Mouse (Mus musculus): ENCODE results near the gene Neurog3. TPM values are rescaled to one million over a fixed set of nuclear protein-coding genes. Genes with fewer than 3 reads are reported as not detected.

The Neurog3 gene
- polyA plus RNA-seq, 1 experiment from 2014 or later, result not detected

DNA sequence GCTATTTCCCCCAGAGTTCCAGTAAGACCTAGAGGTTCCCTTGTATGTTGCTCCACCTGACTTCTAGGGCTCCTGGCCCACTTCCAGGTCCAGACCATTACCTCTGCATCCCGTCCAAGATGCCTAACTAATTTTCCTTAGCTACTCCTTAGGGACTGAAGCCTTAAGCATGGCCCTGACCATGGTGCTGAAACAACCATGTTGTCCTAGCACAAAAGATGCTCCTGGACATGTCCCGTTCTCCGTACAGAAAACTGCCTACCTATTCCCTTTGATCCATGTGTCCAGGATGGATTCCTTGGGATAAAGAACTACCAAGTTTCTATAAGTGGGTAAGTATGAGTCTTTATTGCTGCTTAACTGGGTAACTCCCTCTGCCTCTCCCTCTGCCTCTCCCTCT, 5.2 kb downstream of the Neurog3 start:
- H3K4me3 ChIP-seq (ENCODE audit: low read depth, low read length), result no peak overlapping the region
- DNase-seq, result peak; percentile 85
- ATAC-seq (ENCODE audit: insufficient read depth), result no peak
- no peak overlapping the region for H3K27ac ChIP-seq (ENCODE audit: low read depth)
- no peaks in the 10 kb centered on the region for H3K4me1 ChIP-seq (ENCODE audit: insufficient read depth)
- TF ChIP-seq CTCF (IDR thresholded peaks at IDR 0.05; ENCODE audit: low read depth), result no peak
- no peak overlapping the region for H3K4me2 ChIP-seq
- no peak overlapping the region for H3K9ac ChIP-seq
- H3K9me3 ChIP-seq (ENCODE audit: low read depth, low read length), result no peaks in the 10 kb centered on the region
- peaks cover 46% of the 10 kb centered on the region for H3K27me3 ChIP-seq (ENCODE audit: insufficient read depth, low read length)
- 12% methylated on average over 3 of the region's 3 CpGs for WGBS
- no peaks in the 10 kb centered on the region for H3K36me3 ChIP-seq (ENCODE audit: insufficient read depth)

GRCm38 (mm10) chr10:62143820-62144219, 10.9 kb downstream of the Neurog3 start, which contains the start of gene Fam241b:
Gene Fam241b, minus strand, starts transcription at chr10:62143920.
- Histone ChIP-seq H3K4me2 (no peak within 1 kb of the TSS), H3K4me3 (ENCODE audit: low read depth, low read length) (no peak within 1 kb of the TSS), H3K27me3 (ENCODE audit: insufficient read depth, low read length) (no peaks in the 10 kb centered on the region), H3K4me1 (ENCODE audit: insufficient read depth) (no peaks in the 10 kb centered on the region), H3K27ac (ENCODE audit: low read depth) (no peak within 1 kb of the TSS), H3K36me3 (ENCODE audit: insufficient read depth) (no peaks in the 10 kb centered on the region), H3K9ac (no peak within 1 kb of the TSS), H3K9me3 (ENCODE audit: low read depth, low read length) (no peaks in the 10 kb centered on the region)
- TF ChIP-seq CTCF (IDR thresholded peaks at IDR 0.05; ENCODE audit: low read depth), result no peak
- ATAC-seq (ENCODE audit: insufficient read depth) (no peak), DNase-seq (no peak)
- 44% methylated on average over 8 of the region's 8 CpGs for WGBS

DNA sequence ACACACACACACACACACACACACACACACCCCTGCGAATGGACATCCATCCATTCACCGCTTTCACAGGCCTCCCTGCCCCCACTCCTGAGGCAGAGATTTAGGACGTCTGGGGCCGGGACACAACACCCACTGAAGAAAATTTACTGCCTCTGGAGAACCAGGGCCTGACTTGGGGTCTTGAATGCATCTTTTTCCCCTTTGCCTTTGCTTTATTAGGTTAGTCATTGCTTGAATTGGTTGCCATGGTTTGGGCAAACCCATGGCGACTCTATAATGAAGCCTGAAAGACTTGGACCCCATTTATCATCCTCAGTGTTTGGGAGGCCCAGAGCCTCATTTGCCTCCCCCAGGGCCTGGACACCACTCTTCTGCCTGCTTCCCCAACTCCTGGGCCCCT, 13.1 kb downstream of the Neurog3 start:
- H3K4me3 ChIP-seq (ENCODE audit: low read depth, low read length), result no peak overlapping the region
- no peaks in the 10 kb centered on the region for H3K4me1 ChIP-seq (ENCODE audit: insufficient read depth)
- no peak overlapping the region for H3K4me2 ChIP-seq
- DNase-seq, result no peak
- 63% methylated on average over 5 of the region's 5 CpGs for WGBS
- H3K36me3 ChIP-seq (ENCODE audit: insufficient read depth), result no peaks in the 10 kb centered on the region
- TF ChIP-seq CTCF (IDR thresholded peaks at IDR 0.05; ENCODE audit: low read depth), result no peak
- H3K9me3 ChIP-seq (ENCODE audit: low read depth, low read length), result no peaks in the 10 kb centered on the region
- no peak overlapping the region for H3K9ac ChIP-seq
- no peak for ATAC-seq (ENCODE audit: insufficient read depth)
- no peaks in the 10 kb centered on the region for H3K27me3 ChIP-seq (ENCODE audit: insufficient read depth, low read length)
- H3K27ac ChIP-seq (ENCODE audit: low read depth), result no peak overlapping the region

GRCm38 (mm10) chr10:62147466-62148248, 14.8 kb downstream of the Neurog3 start:
- H3K36me3 ChIP-seq (ENCODE audit: insufficient read depth), result no peaks in the 10 kb centered on the region
- H3K4me1 ChIP-seq (ENCODE audit: insufficient read depth), result no peaks in the 10 kb centered on the region
- no peak for TF ChIP-seq CTCF (IDR thresholded peaks at IDR 0.05; ENCODE audit: low read depth)
- ATAC-seq (ENCODE audit: insufficient read depth) (no peak), DNase-seq (no peak)
- no peak overlapping the region for H3K9ac ChIP-seq
- no peak overlapping the region for H3K4me2 ChIP-seq
- H3K27me3 ChIP-seq (ENCODE audit: insufficient read depth, low read length), result no peaks in the 10 kb centered on the region
- no peaks in the 10 kb centered on the region for H3K9me3 ChIP-seq (ENCODE audit: low read depth, low read length)
- whole genome bisulfite sequencing, result 51% methylated on average over 12 of the region's 12 CpGs
- H3K4me3 ChIP-seq (ENCODE audit: low read depth, low read length), result no peak overlapping the region
- H3K27ac ChIP-seq (ENCODE audit: low read depth), result no peak overlapping the region

- DNase-seq (no peak), ATAC-seq (ENCODE audit: insufficient read depth) (no peak)
- Histone ChIP-seq H3K27me3 (ENCODE audit: insufficient read depth, low read length) (no peaks in the 10 kb centered on the region), H3K4me3 (ENCODE audit: low read depth, low read length) (no peak overlapping the region), H3K4me1 (ENCODE audit: insufficient read depth) (no peaks in the 10 kb centered on the region), H3K36me3 (ENCODE audit: insufficient read depth) (no peaks in the 10 kb centered on the region), H3K9ac (no peak overlapping the region), H3K4me2 (no peak overlapping the region), H3K27ac (ENCODE audit: low read depth) (no peak overlapping the region), H3K9me3 (ENCODE audit: low read depth, low read length) (no peaks in the 10 kb centered on the region)
- 45% methylated on average over 7 of the region's 7 CpGs for WGBS
- no peak for TF ChIP-seq CTCF (IDR thresholded peaks at IDR 0.05; ENCODE audit: low read depth)
Observed at GRCm38 (mm10) chr10:62149929-62150328, 17.0 kb downstream of the Neurog3 start.

DNA sequence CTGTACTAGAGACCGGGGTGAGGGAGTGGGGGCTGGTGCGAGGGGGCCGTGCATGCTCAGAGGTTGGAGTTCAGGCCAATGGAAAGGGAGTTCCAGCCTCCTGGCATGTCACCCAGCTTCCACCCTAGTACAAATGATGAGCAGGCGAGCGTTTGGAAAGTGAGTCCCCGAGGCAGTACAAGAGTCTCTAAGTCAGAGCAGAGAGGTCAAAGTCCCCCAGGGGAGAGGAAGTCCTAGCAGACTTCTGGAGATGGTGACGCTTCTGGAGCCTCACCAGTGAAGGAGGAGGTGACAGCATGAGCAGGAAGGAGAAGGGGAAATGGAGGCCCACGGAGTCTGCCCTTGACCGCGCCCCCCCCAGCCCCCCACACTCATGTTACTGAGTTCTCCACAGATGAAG, 29.5 kb downstream of the Neurog3 start:
- no peak overlapping the region for H3K4me3 ChIP-seq (ENCODE audit: low read depth, low read length)
- no peak overlapping the region for H3K9ac ChIP-seq
- no peak overlapping the region for H3K27ac ChIP-seq (ENCODE audit: low read depth)
- 45% methylated on average over 10 of the region's 10 CpGs for WGBS
- H3K4me2 ChIP-seq, result no peak overlapping the region
- DNase-seq, result no peak
- TF ChIP-seq CTCF (IDR thresholded peaks at IDR 0.05; ENCODE audit: low read depth), result no peak
- H3K9me3 ChIP-seq (ENCODE audit: low read depth, low read length), result no peaks in the 10 kb centered on the region
- H3K36me3 ChIP-seq (ENCODE audit: insufficient read depth), result no peaks in the 10 kb centered on the region
- no peaks in the 10 kb centered on the region for H3K4me1 ChIP-seq (ENCODE audit: insufficient read depth)
- no peak for ATAC-seq (ENCODE audit: insufficient read depth)
- H3K27me3 ChIP-seq (ENCODE audit: insufficient read depth, low read length), result no peaks in the 10 kb centered on the region

DNA sequence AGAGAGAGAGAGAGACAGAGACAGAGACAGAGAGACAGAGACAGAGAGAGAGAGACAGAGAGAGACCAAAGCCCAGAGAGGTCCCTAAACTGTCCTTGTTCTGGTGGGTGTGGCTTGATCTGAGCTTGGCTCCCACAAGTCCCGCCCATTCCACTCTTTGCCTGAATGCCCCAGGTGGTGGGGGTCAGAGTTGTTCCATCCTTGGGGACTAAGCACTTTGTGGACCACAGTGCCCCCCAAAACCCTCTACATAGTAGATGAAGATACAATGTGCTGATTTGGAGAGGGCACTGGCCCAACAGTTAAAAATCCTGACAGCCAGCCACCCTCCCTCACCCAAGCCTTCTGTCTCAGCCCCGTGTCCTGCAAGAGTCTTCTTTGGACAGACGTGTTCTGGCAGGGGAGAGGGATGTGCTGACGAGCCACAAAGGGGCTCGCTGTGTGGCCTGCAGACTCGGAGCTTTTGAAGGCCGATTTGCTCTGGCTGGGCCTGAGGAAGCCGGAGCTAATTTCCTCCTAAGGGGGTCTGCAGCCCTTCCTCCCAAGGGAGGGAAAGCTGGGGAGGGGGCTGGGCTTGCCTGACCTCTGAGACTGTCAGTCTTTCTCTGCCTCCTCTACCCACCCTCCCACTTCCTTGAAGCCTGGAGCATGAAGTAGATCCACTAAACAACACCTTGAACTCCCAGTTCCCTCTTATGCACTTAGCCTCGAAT, 40.1 kb downstream of the Neurog3 start:
- Histone ChIP-seq H3K9ac (no peak overlapping the region), H3K9me3 (ENCODE audit: low read depth, low read length) (no peaks in the 10 kb centered on the region), H3K4me3 (ENCODE audit: low read depth, low read length) (no peak overlapping the region), H3K4me2 (no peak overlapping the region), H3K36me3 (ENCODE audit: insufficient read depth) (no peaks in the 10 kb centered on the region), H3K4me1 (ENCODE audit: insufficient read depth) (no peaks in the 10 kb centered on the region), H3K27ac (ENCODE audit: low read depth) (no peak overlapping the region), H3K27me3 (ENCODE audit: insufficient read depth, low read length) (no peaks in the 10 kb centered on the region)
- WGBS, result 5% methylated on average over 9 of the region's 9 CpGs
- peak; percentile 14 for DNase-seq
- no peak for ATAC-seq (ENCODE audit: insufficient read depth)
- TF ChIP-seq CTCF (IDR thresholded peaks at IDR 0.05; ENCODE audit: low read depth), result no peak

All from lung, embryonic 14.5 days (tissue).